Mouse (Mus musculus): ENCODE measurements around the gene Nr2c2ap.
A peak's percentile ranks its signal among the peaks of the same experiment; 100 is the strongest.

Nr2c2ap gene

GRCm38 (mm10) chr8:70166504-70167110 lies 35.5 kb downstream of the Nr2c2ap start:
- peak; percentile 29 for DNase-seq (ENCODE audit: low spot score)

- DNase-seq (ENCODE audit: low spot score): no peak
Observed at GRCm38 (mm10) chr8:70170116-70170515, 39.0 kb downstream of the Nr2c2ap start.

- no peak for DNase-seq (ENCODE audit: low spot score)
Observed at GRCm38 (mm10) chr8:70170748-70171147, 39.6 kb downstream of the Nr2c2ap start.

- no peak for DNase-seq (ENCODE audit: low spot score)
Observed at GRCm38 (mm10) chr8:70171240-70171639, 40.1 kb downstream of the Nr2c2ap start.

- peak; percentile 94 for DNase-seq (ENCODE audit: low spot score)
Observed at GRCm38 (mm10) chr8:70172043-70172681, 41.0 kb downstream of the Nr2c2ap start, which contains the start of gene Tmem161a. Gene Tmem161a (plus strand): TSS chr8:70172356.

GRCm38 (mm10) chr8:70173320-70173719 lies 42.2 kb downstream of the Nr2c2ap start:
- no peak for DNase-seq (ENCODE audit: low spot score)

- no peak for DNase-seq (ENCODE audit: low spot score)
Observed at GRCm38 (mm10) chr8:70174079-70174478, 42.9 kb downstream of the Nr2c2ap start.

GRCm38 (mm10) chr8:70178231-70178630 lies 47.1 kb downstream of the Nr2c2ap start:
- no peak for DNase-seq (ENCODE audit: low spot score)

GRCm38 (mm10) chr8:70179082-70179481 lies 47.9 kb downstream of the Nr2c2ap start:
- no peak for DNase-seq (ENCODE audit: low spot score)

- no peak for DNase-seq (ENCODE audit: low spot score)
Observed at GRCm38 (mm10) chr8:70181212-70181902, 50.2 kb downstream of the Nr2c2ap start.

- no peak for DNase-seq (ENCODE audit: low spot score)
Observed at GRCm38 (mm10) chr8:70181903-70182252, 50.7 kb downstream of the Nr2c2ap start.

- no peak for DNase-seq (ENCODE audit: low spot score)
Observed at GRCm38 (mm10) chr8:70183194-70183593, 52.1 kb downstream of the Nr2c2ap start.
